Mouse (Mus musculus): ENCODE results near the gene Tinf2. TPM values are rescaled to one million over a fixed set of nuclear protein-coding genes. Genes with fewer than 3 reads are reported as not detected.
A peak's percentile ranks its signal among the peaks of the same experiment; 100 is the strongest.

Tinf2 gene
- polyA plus RNA-seq, 1 experiment from 2014 or later, result 18.8 TPM

DNA sequence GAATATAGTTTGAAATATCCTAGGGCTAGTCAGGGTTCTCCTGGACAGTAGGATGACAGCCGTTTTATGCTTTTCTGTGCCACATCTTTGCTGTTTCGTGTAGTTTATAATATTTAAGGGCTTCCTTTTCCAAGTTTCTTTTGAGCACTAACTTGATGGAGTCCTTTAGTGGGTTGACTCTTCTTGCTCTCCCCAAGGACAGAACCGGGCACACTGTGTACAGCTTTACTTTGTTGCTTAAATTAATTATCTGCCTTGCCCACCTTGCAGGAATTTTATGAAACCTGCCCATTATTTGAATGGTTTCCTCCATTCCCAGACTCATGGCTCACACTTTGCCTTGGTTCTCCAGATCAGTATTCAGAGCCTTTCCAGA lies 486 bp upstream of the Tinf2 start:
- peak; percentile 1; the same call in 1 of the 2 replicates for ATAC-seq

GRCm38 (mm10) chr14:55677615-55678014 lies 4.0 kb downstream of the Tinf2 start:
- H3K4me1 ChIP-seq (ENCODE audit: insufficient read depth, low read depth, low read length), result no peaks in the 10 kb centered on the region
- WGBS, result 77% methylated on average over 4 of the region's 4 CpGs
- ATAC-seq (no peak), DNase-seq (ENCODE audit: low spot score) (no peak)
- peaks cover 25% of the 10 kb centered on the region for H3K36me3 ChIP-seq (ENCODE audit: insufficient read depth, low read length)
- H3K9ac ChIP-seq (replicated peaks; ENCODE audit: low read depth), result no peak overlapping the region
- no peaks in the 10 kb centered on the region for H3K27me3 ChIP-seq (replicated peaks; ENCODE audit: insufficient read depth, low read length)
- no peak overlapping the region for H3K4me3 ChIP-seq (ENCODE audit: low read depth, low read length)
- no peak overlapping the region for H3K4me2 ChIP-seq (replicated peaks; ENCODE audit: low read depth, low read length)
- H3K27ac ChIP-seq (ENCODE audit: low read length), result no peak overlapping the region
- no peaks in the 10 kb centered on the region for H3K9me3 ChIP-seq (ENCODE audit: low read length)
- no peak for TF ChIP-seq EP300 (IDR thresholded peaks at IDR 0.05)
- no peak for TF ChIP-seq CTCF (IDR thresholded peaks at IDR 0.05)

More for the DNA sequence above, 486 bp upstream of the Tinf2 start:
- no peak overlapping the region for H3K9ac ChIP-seq (replicated peaks; ENCODE audit: low read depth)
- peaks cover 21% of the 10 kb centered on the region for H3K36me3 ChIP-seq (ENCODE audit: insufficient read depth, low read length)
- TF ChIP-seq EP300 (IDR thresholded peaks at IDR 0.05) (no peak), CTCF (IDR thresholded peaks at IDR 0.05) (no peak)
- no peaks in the 10 kb centered on the region for H3K27me3 ChIP-seq (replicated peaks; ENCODE audit: insufficient read depth, low read length)
- peak overlapping the region; percentile 73 for H3K4me3 ChIP-seq (ENCODE audit: low read depth, low read length)
- 6% methylated on average over 3 of the region's 3 CpGs for WGBS
- peak overlapping the region; percentile 87; the same call in 1 of the 2 replicates for H3K27ac ChIP-seq (ENCODE audit: low read length)
- H3K9me3 ChIP-seq (ENCODE audit: low read length), result no peaks in the 10 kb centered on the region
- DNase-seq (ENCODE audit: low spot score), result no peak
- peak overlapping the region; percentile 77 for H3K4me2 ChIP-seq (replicated peaks; ENCODE audit: low read depth, low read length)
- no peaks in the 10 kb centered on the region for H3K4me1 ChIP-seq (ENCODE audit: insufficient read depth, low read depth, low read length)

DNA sequence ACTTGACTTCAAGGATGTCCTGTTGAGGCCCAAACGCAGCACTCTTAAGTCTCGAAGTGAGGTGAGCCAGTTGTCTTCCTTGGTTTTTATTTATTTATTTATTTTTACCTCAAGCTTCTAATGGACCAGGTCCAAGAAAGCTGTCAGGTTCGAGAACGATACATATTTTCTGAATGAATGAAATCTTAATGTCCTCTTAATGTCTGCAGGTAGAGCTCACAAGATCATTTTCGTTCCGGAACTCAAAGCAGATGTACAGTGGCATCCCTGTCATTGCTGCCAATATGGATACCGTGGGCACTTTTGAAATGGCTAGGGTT lies 8.9 kb downstream of the Tinf2 start:
- Histone ChIP-seq H3K36me3 (ENCODE audit: insufficient read depth, low read length) (peaks cover 9% of the 10 kb centered on the region; the same call in 1 of the 2 replicates), H3K9me3 (ENCODE audit: low read length) (no peaks in the 10 kb centered on the region), H3K4me2 (replicated peaks; ENCODE audit: low read depth, low read length) (peak overlapping the region; percentile 83), H3K4me1 (ENCODE audit: insufficient read depth, low read depth, low read length) (peaks cover 4% of the 10 kb centered on the region; the same call in 1 of the 2 replicates), H3K9ac (replicated peaks; ENCODE audit: low read depth) (no peak overlapping the region), H3K4me3 (ENCODE audit: low read depth, low read length) (peak overlapping the region; percentile 84; the same call in 1 of the 2 replicates), H3K27me3 (replicated peaks; ENCODE audit: insufficient read depth, low read length) (no peaks in the 10 kb centered on the region), H3K27ac (ENCODE audit: low read length) (no peak overlapping the region; the same call in 1 of the 2 replicates)
- no peak for ATAC-seq
- no peak for TF ChIP-seq CTCF (IDR thresholded peaks at IDR 0.05)
- TF ChIP-seq EP300 (IDR thresholded peaks at IDR 0.05), result peak; percentile 0; the same call in 1 of the 2 replicates
- DNase-seq (ENCODE audit: low spot score), result no peak
- 65% methylated on average over 7 of the region's 7 CpGs for WGBS

DNA sequence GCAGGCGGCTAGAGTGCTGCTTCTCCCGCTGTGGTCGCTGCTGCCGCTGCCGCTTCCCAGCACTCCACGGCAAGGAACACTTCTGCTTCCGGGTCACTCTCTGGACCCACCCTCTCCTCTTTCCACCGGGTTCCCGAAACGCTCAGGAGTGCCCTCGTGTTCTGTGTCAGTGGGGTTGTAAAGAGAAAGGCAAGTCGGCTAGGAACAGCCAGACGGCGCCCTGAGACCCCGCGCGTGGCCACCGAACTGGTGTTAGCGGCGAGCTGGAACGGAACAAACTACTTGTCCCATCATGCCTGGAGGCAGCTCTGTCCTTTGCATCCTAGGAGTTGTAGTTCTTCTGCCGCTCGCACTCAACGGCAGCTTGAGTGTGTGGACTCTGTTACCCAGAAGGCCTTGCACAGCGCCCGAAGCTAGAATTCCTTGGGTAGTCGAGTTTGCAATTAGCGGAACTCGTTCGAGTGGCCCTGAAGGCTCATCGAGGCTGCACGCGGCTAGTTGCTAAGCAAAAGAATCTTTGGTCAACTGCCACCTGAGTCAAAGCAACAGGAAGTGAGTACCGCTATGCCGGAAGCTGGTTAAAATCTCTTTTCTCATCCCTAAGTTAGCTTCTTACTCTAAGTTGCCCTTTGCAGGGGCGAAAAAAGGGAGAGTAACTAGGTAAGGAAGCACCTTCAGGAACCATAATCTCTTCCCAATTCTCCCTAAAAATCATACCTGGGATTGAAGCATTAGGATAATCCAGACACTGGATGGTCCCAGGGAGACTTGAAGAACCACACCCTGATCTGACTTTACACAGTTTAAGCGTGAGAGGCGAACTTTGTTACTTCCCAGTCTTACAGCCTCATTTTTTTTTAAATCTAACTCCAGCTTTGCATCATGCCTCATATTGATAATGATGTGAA lies 9.5 kb downstream of the Tinf2 start, which contains the start of the genes Gmpr2 and Nedd8:
Gene Gmpr2, plus strand, starts transcription at position 109 of the 908 bp plus-strand sequence.
Gene Nedd8, minus strand, starts transcription at position 292 of the 908 bp plus-strand sequence.
- Histone ChIP-seq H3K27me3 (replicated peaks; ENCODE audit: insufficient read depth, low read length) (no peaks in the 10 kb centered on the region), H3K27ac (ENCODE audit: low read length) (peak within 1 kb of the TSS; percentile 75), H3K9ac (replicated peaks; ENCODE audit: low read depth) (peak within 1 kb of the TSS; percentile 87), H3K4me3 (ENCODE audit: low read depth, low read length) (peak within 1 kb of the TSS; percentile 84), H3K4me2 (replicated peaks; ENCODE audit: low read depth, low read length) (peak within 1 kb of the TSS; percentile 83), H3K4me1 (ENCODE audit: insufficient read depth, low read depth, low read length) (peaks cover 4% of the 10 kb centered on the region; the same call in 1 of the 2 replicates), H3K36me3 (ENCODE audit: insufficient read depth, low read length) (0 out of 2 replicates have a peak, but pooled peaks cover 4% of the 10 kb centered on the region), H3K9me3 (ENCODE audit: low read length) (no peaks in the 10 kb centered on the region)
- ATAC-seq (peak; percentile 99), DNase-seq (ENCODE audit: low spot score) (peak; percentile 99)
- TF ChIP-seq EP300 (IDR thresholded peaks at IDR 0.05), result peak; percentile 30; the same call in 1 of the 2 replicates
- peak; percentile 12; the same call in 1 of the 2 replicates for TF ChIP-seq CTCF (IDR thresholded peaks at IDR 0.05)
- WGBS, result under 1% methylated on average over 38 of the region's 38 CpGs

GRCm38 (mm10) chr14:55671486-55671832 lies 10.2 kb downstream of the Tinf2 start:
- DNase-seq (ENCODE audit: low spot score), result no peak
- H3K27me3 ChIP-seq (replicated peaks; ENCODE audit: insufficient read depth, low read length), result no peaks in the 10 kb centered on the region
- H3K9me3 ChIP-seq (ENCODE audit: low read length), result no peaks in the 10 kb centered on the region

DNA sequence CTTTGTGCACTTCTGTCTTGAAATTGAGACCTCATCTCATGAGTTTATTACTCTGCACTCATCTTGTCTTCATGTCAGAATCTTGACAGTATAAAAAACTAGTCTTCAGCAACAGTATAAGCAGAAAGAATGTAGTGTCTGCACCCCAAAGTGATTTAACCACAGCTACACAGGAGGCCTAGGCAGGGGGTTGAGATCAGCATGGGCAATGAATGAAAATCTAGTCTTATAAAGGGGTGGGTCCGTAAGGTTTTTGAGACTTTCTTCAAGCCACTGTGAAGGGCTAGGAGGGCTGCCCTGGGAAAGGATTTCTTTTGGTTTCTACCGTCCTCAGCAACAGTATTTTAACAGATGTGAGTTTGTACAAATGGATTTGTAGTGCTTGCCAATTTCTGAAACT lies 21.0 kb downstream of the Tinf2 start:
- H3K9me3 ChIP-seq (ENCODE audit: low read length), result no peaks in the 10 kb centered on the region
- H3K4me3 ChIP-seq (ENCODE audit: low read depth, low read length), result peak overlapping the region; percentile 66; the same call in 1 of the 2 replicates
- 52% methylated on average over 2 of the region's 2 CpGs for WGBS
- TF ChIP-seq EP300 (IDR thresholded peaks at IDR 0.05) (no peak), CTCF (IDR thresholded peaks at IDR 0.05) (no peak)
- peaks cover 6% of the 10 kb centered on the region; the same call in 1 of the 2 replicates for H3K4me1 ChIP-seq (ENCODE audit: insufficient read depth, low read depth, low read length)
- ATAC-seq, result peak; percentile 2; the same call in 1 of the 2 replicates
- no peak overlapping the region for H3K27ac ChIP-seq (ENCODE audit: low read length)
- H3K36me3 ChIP-seq (ENCODE audit: insufficient read depth, low read length), result 0 out of 2 replicates have a peak, but pooled peaks cover 8% of the 10 kb centered on the region
- H3K4me2 ChIP-seq (replicated peaks; ENCODE audit: low read depth, low read length), result peak overlapping the region; percentile 67
- no peaks in the 10 kb centered on the region for H3K27me3 ChIP-seq (replicated peaks; ENCODE audit: insufficient read depth, low read length)
- DNase-seq (ENCODE audit: low spot score), result no peak
- H3K9ac ChIP-seq (replicated peaks; ENCODE audit: low read depth), result no peak overlapping the region

More at GRCm38 (mm10) chr14:55671486-55671832, 10.2 kb downstream of the Tinf2 start:
- Histone ChIP-seq H3K36me3 (ENCODE audit: insufficient read depth, low read length) (no peaks in the 10 kb centered on the region), H3K9ac (replicated peaks; ENCODE audit: low read depth) (peak overlapping the region; percentile 87), H3K4me2 (replicated peaks; ENCODE audit: low read depth, low read length) (peak overlapping the region; percentile 83), H3K27ac (ENCODE audit: low read length) (peak overlapping the region; percentile 75), H3K4me1 (ENCODE audit: insufficient read depth, low read depth, low read length) (peaks cover 4% of the 10 kb centered on the region; the same call in 1 of the 2 replicates), H3K4me3 (ENCODE audit: low read depth, low read length) (peak overlapping the region; percentile 84)
- ATAC-seq, result peak; percentile 32
- TF ChIP-seq EP300 (IDR thresholded peaks at IDR 0.05) (no peak), CTCF (IDR thresholded peaks at IDR 0.05) (no peak)
- WGBS, result under 1% methylated on average over 12 of the region's 12 CpGs
